Mouse (Mus musculus) MEL (cell line): Measurements from ENCODE around the gene Vps37b.

Experiments used
- CHD1 ChIP-seq: IDR thresholded peaks from 2 replicates; pipeline ENCODE4 v1.6.1; 2012; ENCODE audit warnings: low read depth, mild to moderate bottlenecking, inconsistent platforms, low read length, improper control_type of control experiment
- CTCF ChIP-seq, 3 experiments: IDR thresholded peaks in 2 of 3; conservative IDR thresholded peaks in 1 of 3; 2 replicates each; pipeline ENCODE4 v1.5.1; 2011 to 2012; ENCODE audit warnings: low read length in 3 of 3, low read depth in 2 of 3, mild to moderate bottlenecking in 2 of 3, improper control_type of control experiment in 1 of 3, inconsistent platforms in 1 of 3, mixed read lengths in 1 of 3, moderate library complexity in 1 of 3; ENCODE audit not compliant: control insufficient read depth in 1 of 3, insufficient read depth in 1 of 3, poor library complexity in 1 of 3, severe bottlenecking in 1 of 3
- EP300 ChIP-seq, 2 experiments: IDR thresholded peaks; 2 replicates each; pipeline ENCODE4 v1.6.1; 2011; ENCODE audit warnings: improper control_type of control experiment in 2 of 2, low read length in 2 of 2, low read depth in 1 of 2, mild to moderate bottlenecking in 1 of 2
- ETS1 ChIP-seq: IDR thresholded peaks from 2 replicates; pipeline ENCODE4 v1.6.1; 2012; ENCODE audit warnings: low read depth, mild to moderate bottlenecking, inconsistent platforms, low read length, improper control_type of control experiment, moderate library complexity
- HCFC1 ChIP-seq: IDR thresholded peaks from 2 replicates; pipeline ENCODE4 v1.6.1; 2012; ENCODE audit warnings: low read depth, mild to moderate bottlenecking, inconsistent platforms, low read length, improper control_type of control experiment, moderate library complexity
- JUND ChIP-seq: IDR thresholded peaks from 2 replicates; pipeline ENCODE4 v1.6.1; 2011; ENCODE audit warnings: low read depth, mild to moderate bottlenecking, improper control_type of control experiment, low read length
- MAX ChIP-seq: IDR thresholded peaks from 2 replicates; pipeline ENCODE4 v1.6.1; 2011; ENCODE audit warnings: low read length, improper control_type of control experiment
- MAZ ChIP-seq: IDR thresholded peaks from 2 replicates; pipeline ENCODE4 v1.6.1; 2012; ENCODE audit warnings: low read depth, mild to moderate bottlenecking, inconsistent platforms, low read length, improper control_type of control experiment
- POLR2A ChIP-seq, 2 experiments: IDR thresholded peaks; 2 replicates each; pipeline ENCODE4 v1.6.1; 2011 to 2012; ENCODE audit warnings: low read length in 2 of 2, mild to moderate bottlenecking in 2 of 2, control low read depth in 1 of 2, improper control_type of control experiment in 1 of 2, low read depth in 1 of 2, moderate library complexity in 1 of 2; ENCODE audit not compliant: control insufficient read depth in 1 of 2, insufficient read depth in 1 of 2, poor library complexity in 1 of 2
- RAD21 ChIP-seq: IDR thresholded peaks from 2 replicates; pipeline ENCODE4 v1.6.1; 2011; ENCODE audit warnings: mild to moderate bottlenecking, low read depth, low read length, improper control_type of control experiment
- TAL1 ChIP-seq: IDR thresholded peaks from 2 replicates; pipeline ENCODE4 v1.6.1; 2012; ENCODE audit warnings: mild to moderate bottlenecking, inconsistent platforms, low read length, moderate library complexity, mixed read lengths
- TCF12 ChIP-seq: IDR thresholded peaks from 2 replicates; pipeline ENCODE4 v1.6.1; 2014; ENCODE audit warnings: low read depth, mild to moderate bottlenecking, inconsistent platforms, low read length, improper control_type of control experiment, moderate library complexity
- ZMIZ1 ChIP-seq: IDR thresholded peaks from 2 replicates; pipeline ENCODE4 v1.6.1; 2012; ENCODE audit warnings: low read depth, mild to moderate bottlenecking, inconsistent platforms, low read length, improper control_type of control experiment, moderate library complexity

DNA sequence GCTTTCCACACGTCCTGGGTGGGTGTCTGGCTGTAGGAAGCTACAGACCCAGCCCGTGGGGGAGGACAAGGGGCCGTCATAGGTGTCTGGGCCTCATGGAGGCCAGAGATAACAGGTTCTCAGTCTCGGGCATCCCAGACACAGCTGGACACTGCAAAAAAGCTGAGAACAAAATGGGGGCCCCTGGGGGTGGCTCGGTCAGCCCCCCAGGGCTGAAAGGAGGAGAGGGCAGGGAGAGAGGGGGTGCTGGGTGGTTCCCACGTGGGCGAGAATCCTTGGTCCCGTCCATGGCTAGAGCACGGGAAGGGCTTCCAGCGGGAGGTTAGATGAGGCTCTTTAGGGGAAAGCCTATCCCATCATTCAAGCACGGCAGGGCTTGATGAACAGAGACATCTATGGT, 49.2 kb downstream of the Vps37b start:
- TF ChIP-seq TCF12 (no peak), CTCF (IDR thresholded peaks at IDR 0.05 in 2 of 3, conservative IDR thresholded peaks at IDR 0.05 in 1 of 3; ENCODE audit: control insufficient read depth in 1 of 3, insufficient read depth in 1 of 3, low read depth in 2 of 3, low read length in 3 of 3, poor library complexity in 1 of 3, severe bottlenecking in 1 of 3) (no peak), POLR2A (IDR thresholded peaks at IDR 0.05; ENCODE audit: control insufficient read depth in 1 of 2, insufficient read depth in 1 of 2, low read depth in 1 of 2, low read length in 2 of 2, poor library complexity in 1 of 2) (no peak), MAX (no peak), MAZ (no peak), EP300 (IDR thresholded peaks at IDR 0.05; ENCODE audit: low read depth in 1 of 2, low read length in 2 of 2) (no peak), CHD1 (no peak), ETS1 (no peak), JUND (no peak), RAD21 (no peak), TAL1 (no peak), HCFC1 (no peak), ZMIZ1 (no peak)
